Mouse (Mus musculus) urinary bladder, postnatal 14 days (tissue): ENCODE data around the gene Nde1.
"Not testable (repeated sequence)": the region's sequence is repeated elsewhere in the genome, so short reads cannot be mapped to it uniquely, and the experiment has no call there.

Source experiments
- DNase-seq: peaks from one replicate; pipeline ENCODE4 v3.0.0; 2021; ENCODE audit warnings: low spot score

Nde1 gene

GRCm38 (mm10) chr16:14162988-14163416 is at the start of gene Nde1, which contains the start of gene Marf1:
Gene Nde1 (plus strand): TSS chr16:14163275.
Gene Marf1 (minus strand): TSS chr16:14163351.
- DNase-seq = peak; percentile 94

GRCm38 (mm10) chr16:14117299-14117698 is 45.8 kb upstream of the Nde1 start:
- DNase-seq = no peak

- no peak for DNase-seq
Observed at GRCm38 (mm10) chr16:14120941-14121340, 42.1 kb upstream of the Nde1 start.

GRCm38 (mm10) chr16:14121563-14121962 is 41.5 kb upstream of the Nde1 start:
- DNase-seq = no peak

- no peak for DNase-seq
Observed at GRCm38 (mm10) chr16:14122586-14122985, 40.5 kb upstream of the Nde1 start.

GRCm38 (mm10) chr16:14123901-14124300 is 39.2 kb upstream of the Nde1 start:
- DNase-seq = no peak

- DNase-seq = no peak
Observed at GRCm38 (mm10) chr16:14124709-14125108, 38.4 kb upstream of the Nde1 start.

GRCm38 (mm10) chr16:14125253-14125652 is 37.8 kb upstream of the Nde1 start:
- DNase-seq = no peak

- no peak for DNase-seq
Observed at GRCm38 (mm10) chr16:14128977-14129376, 34.1 kb upstream of the Nde1 start.

- no peak for DNase-seq
Observed at GRCm38 (mm10) chr16:14130796-14131195, 32.3 kb upstream of the Nde1 start.

GRCm38 (mm10) chr16:14131376-14131775 is 31.7 kb upstream of the Nde1 start:
- no peak for DNase-seq

- DNase-seq = no peak
Observed at GRCm38 (mm10) chr16:14131838-14132237, 31.2 kb upstream of the Nde1 start.

GRCm38 (mm10) chr16:14135014-14135413 is 28.1 kb upstream of the Nde1 start:
- DNase-seq = no peak

- DNase-seq = no peak
Observed at GRCm38 (mm10) chr16:14137976-14138561, 25.0 kb upstream of the Nde1 start.

GRCm38 (mm10) chr16:14139106-14139505 is 24.0 kb upstream of the Nde1 start:
- DNase-seq = no peak

GRCm38 (mm10) chr16:14143298-14143697 is 19.8 kb upstream of the Nde1 start:
- no peak for DNase-seq

- no peak for DNase-seq
Observed at GRCm38 (mm10) chr16:14147712-14148111, 15.4 kb upstream of the Nde1 start.

- no peak for DNase-seq
Observed at GRCm38 (mm10) chr16:14151718-14152117, 11.4 kb upstream of the Nde1 start.

- not testable (repeated sequence) for DNase-seq
Observed at GRCm38 (mm10) chr16:14155638-14156037, 7.4 kb upstream of the Nde1 start.

GRCm38 (mm10) chr16:14156312-14156711 is 6.8 kb upstream of the Nde1 start:
- DNase-seq = no peak

- no peak for DNase-seq
Observed at GRCm38 (mm10) chr16:14158536-14158935, 4.5 kb upstream of the Nde1 start.

- DNase-seq = peak; percentile 100
Observed at GRCm38 (mm10) chr16:14158936-14159745, 3.9 kb upstream of the Nde1 start.

GRCm38 (mm10) chr16:14159746-14160131 is 3.3 kb upstream of the Nde1 start:
- peak; percentile 77 for DNase-seq

- DNase-seq = no peak
Observed at GRCm38 (mm10) chr16:14160941-14161340, 2.1 kb upstream of the Nde1 start.
